Mouse (Mus musculus) intestine, embryonic 16.5 days (tissue): ENCODE results near the gene Kel. TPM values are rescaled to one million over a fixed set of nuclear protein-coding genes. Genes with fewer than 3 reads are reported as not detected.

Source experiments
- ATAC-seq: fragments of 200-750 bp; cut with Nextera tagmentation; 2 replicates; pipeline ENCODE4 v1.8.0; 2017; ENCODE audit warnings: moderate TSS enrichment, moderate library complexity
- H3K27ac ChIP-seq: fragments of 300-500 bp; sonication (generic); 2 replicates; pipeline ENCODE4 v1.5.1; 2014; ENCODE audit warnings: mild to moderate bottlenecking, low read length
- H3K27me3 ChIP-seq: fragments of 300-500 bp; sonication (generic); replicated peaks from 2 replicates; pipeline ENCODE4 v1.6.1; 2014; ENCODE audit warnings: low read length, control low read depth, mixed read lengths; ENCODE audit not compliant: control insufficient read depth, insufficient read depth
- H3K36me3 ChIP-seq: fragments of 300-500 bp; sonication (generic); 2 replicates; pipeline ENCODE4 v1.6.1; 2014; ENCODE audit warnings: low read length, control low read depth; ENCODE audit not compliant: control insufficient read depth, insufficient read depth
- H3K4me1 ChIP-seq: fragments of 300-500 bp; sonication (generic); 2 replicates; pipeline ENCODE4 v1.6.1; 2014; ENCODE audit warnings: low read length, control low read depth, mixed read lengths; ENCODE audit not compliant: control insufficient read depth, insufficient read depth
- H3K4me2 ChIP-seq: fragments of 300-500 bp; sonication (generic); 2 replicates; pipeline ENCODE4 v1.6.1; 2014; ENCODE audit warnings: low read depth, low read length, control low read depth
- H3K4me3 ChIP-seq: fragments of 300-500 bp; sonication (generic); 2 replicates; pipeline ENCODE4 v1.5.1; 2014; ENCODE audit warnings: mild to moderate bottlenecking, low read length
- H3K9ac ChIP-seq: fragments of 300-500 bp; sonication (generic); 2 replicates; pipeline ENCODE4 v1.6.1; 2014; ENCODE audit warnings: low read depth, low read length
- H3K9me3 ChIP-seq: fragments of 300-500 bp; sonication (generic); 2 replicates; pipeline ENCODE4 v1.6.1; 2016; ENCODE audit warnings: low read length, control low read depth; ENCODE audit not compliant: control insufficient read depth
- WGBS: fragments of 180-500 bp; shearing (Covaris S2); extraction: QIAGEN DNeasy Blood & Tissue Kit; methylation state at CpG from one replicate; pipeline ENCODE4 v1.1.7; 2014; 5-methylcytosine and 5-hydroxymethylcytosine counted together
- polyA plus RNA-seq: library from polyadenylated mRNA; unstranded; fragments of >200 nt; fragmentation: Nextera tagmentation; extraction: Ambion mirVana; gene quantifications from 2 replicates; pipeline ENCODE4 v1.2.1, GENCODE M21; 2015

Kel gene
- polyA plus RNA-seq, 1 experiment from 2014 or later = 5.5 TPM

GRCm38 (mm10) chr6:41701245-41701644 is 2.9 kb downstream of the Kel start:
- Histone ChIP-seq H3K9me3 (no peaks in the 10 kb centered on the region), H3K27me3 (no peaks in the 10 kb centered on the region), H3K4me2 (no peak overlapping the region), H3K9ac (no peak overlapping the region), H3K27ac (no peak overlapping the region), H3K4me3 (no peak overlapping the region), H3K4me1 (no peaks in the 10 kb centered on the region), H3K36me3 (no peaks in the 10 kb centered on the region)
- no peak for ATAC-seq
- WGBS = 61% methylated on average over 1 of the region's 1 CpGs

- Histone ChIP-seq H3K27me3 (no peaks in the 10 kb centered on the region), H3K4me2 (no peak overlapping the region), H3K4me3 (no peak overlapping the region), H3K27ac (no peak overlapping the region), H3K4me1 (no peaks in the 10 kb centered on the region), H3K9ac (no peak overlapping the region), H3K9me3 (no peaks in the 10 kb centered on the region), H3K36me3 (no peaks in the 10 kb centered on the region)
- no peak for ATAC-seq
- 92% methylated on average over 1 of the region's 1 CpGs for WGBS
Measured at GRCm38 (mm10) chr6:41694407-41694806, 9.7 kb downstream of the Kel start.

GRCm38 (mm10) chr6:41692200-41692599 is 11.9 kb downstream of the Kel start:
- no peak for ATAC-seq
- H3K27me3 ChIP-seq = no peaks in the 10 kb centered on the region

GRCm38 (mm10) chr6:41685596-41685995 is 18.5 kb downstream of the Kel start:
- H3K4me1 ChIP-seq = no peaks in the 10 kb centered on the region
- H3K9me3 ChIP-seq = no peaks in the 10 kb centered on the region
- no peak overlapping the region for H3K27ac ChIP-seq
- 81% methylated on average over 3 of the region's 3 CpGs for WGBS
- no peak overlapping the region for H3K9ac ChIP-seq
- H3K4me3 ChIP-seq = no peak overlapping the region
- no peaks in the 10 kb centered on the region for H3K27me3 ChIP-seq
- no peak overlapping the region for H3K4me2 ChIP-seq
- no peak for ATAC-seq
- no peaks in the 10 kb centered on the region for H3K36me3 ChIP-seq

More at GRCm38 (mm10) chr6:41692200-41692599, 11.9 kb downstream of the Kel start:
- Histone ChIP-seq H3K4me2 (no peak overlapping the region), H3K9ac (no peak overlapping the region), H3K27ac (no peak overlapping the region), H3K9me3 (no peaks in the 10 kb centered on the region), H3K36me3 (no peaks in the 10 kb centered on the region), H3K4me3 (no peak overlapping the region), H3K4me1 (no peaks in the 10 kb centered on the region)

- Histone ChIP-seq H3K4me2 (no peak overlapping the region), H3K27ac (no peak overlapping the region), H3K4me3 (no peak overlapping the region), H3K9ac (no peak overlapping the region), H3K9me3 (no peaks in the 10 kb centered on the region), H3K36me3 (no peaks in the 10 kb centered on the region), H3K27me3 (no peaks in the 10 kb centered on the region), H3K4me1 (no peaks in the 10 kb centered on the region)
- ATAC-seq = no peak
- 74% methylated on average over 5 of the region's 5 CpGs for WGBS
Measured at GRCm38 (mm10) chr6:41684911-41685310, 19.2 kb downstream of the Kel start.

GRCm38 (mm10) chr6:41684131-41684530 is 20.0 kb downstream of the Kel start, which contains the start of gene Llcfc1:
Gene Llcfc1 (plus strand): TSS chr6:41684431.
- Histone ChIP-seq H3K36me3 (no peaks in the 10 kb centered on the region), H3K4me2 (no peak within 1 kb of the TSS), H3K4me3 (no peak within 1 kb of the TSS), H3K27ac (no peak within 1 kb of the TSS), H3K9ac (no peak within 1 kb of the TSS), H3K27me3 (no peaks in the 10 kb centered on the region), H3K4me1 (no peaks in the 10 kb centered on the region), H3K9me3 (no peaks in the 10 kb centered on the region)
- 79% methylated on average over 2 of the region's 2 CpGs for WGBS
- no peak for ATAC-seq

GRCm38 (mm10) chr6:41681656-41682055 is 22.5 kb downstream of the Kel start:
- peak; percentile 48; the same call in 1 of the 2 replicates for ATAC-seq

GRCm38 (mm10) chr6:41680669-41681068 is 23.5 kb downstream of the Kel start, which contains the start of gene Trpv5:
Gene Trpv5 (minus strand): TSS chr6:41680769.
- WGBS = 75% methylated on average over 1 of the region's 1 CpGs
- Histone ChIP-seq H3K9me3 (no peaks in the 10 kb centered on the region), H3K27me3 (no peaks in the 10 kb centered on the region), H3K27ac (no peak within 1 kb of the TSS), H3K4me1 (no peaks in the 10 kb centered on the region), H3K4me2 (no peak within 1 kb of the TSS), H3K9ac (no peak within 1 kb of the TSS), H3K4me3 (no peak within 1 kb of the TSS), H3K36me3 (no peaks in the 10 kb centered on the region)
- no peak for ATAC-seq

More at GRCm38 (mm10) chr6:41681656-41682055, 22.5 kb downstream of the Kel start:
- no peak overlapping the region for H3K4me2 ChIP-seq
- no peak overlapping the region for H3K27ac ChIP-seq
- no peaks in the 10 kb centered on the region for H3K9me3 ChIP-seq
- WGBS = 64% methylated on average over 5 of the region's 5 CpGs
- H3K4me1 ChIP-seq = no peaks in the 10 kb centered on the region
- H3K9ac ChIP-seq = no peak overlapping the region
- H3K4me3 ChIP-seq = no peak overlapping the region
- H3K27me3 ChIP-seq = no peaks in the 10 kb centered on the region
- no peaks in the 10 kb centered on the region for H3K36me3 ChIP-seq

- Histone ChIP-seq H3K4me3 (no peak overlapping the region), H3K9ac (no peak overlapping the region), H3K4me2 (no peak overlapping the region), H3K27ac (no peak overlapping the region), H3K4me1 (no peaks in the 10 kb centered on the region), H3K27me3 (no peaks in the 10 kb centered on the region), H3K36me3 (no peaks in the 10 kb centered on the region), H3K9me3 (no peaks in the 10 kb centered on the region)
- 89% methylated on average over 2 of the region's 2 CpGs for WGBS
- no peak for ATAC-seq
Measured at GRCm38 (mm10) chr6:41676530-41676929, 27.6 kb downstream of the Kel start.

- 30% methylated on average over 2 of the region's 2 CpGs for WGBS
- no peak overlapping the region for H3K4me3 ChIP-seq
- H3K9me3 ChIP-seq = no peaks in the 10 kb centered on the region
- H3K27me3 ChIP-seq = no peaks in the 10 kb centered on the region
- no peak overlapping the region for H3K27ac ChIP-seq
- no peak overlapping the region for H3K9ac ChIP-seq
- no peaks in the 10 kb centered on the region for H3K36me3 ChIP-seq
- no peaks in the 10 kb centered on the region for H3K4me1 ChIP-seq
- peak; percentile 66 for ATAC-seq
- H3K4me2 ChIP-seq = no peak overlapping the region
Measured at GRCm38 (mm10) chr6:41662320-41662719, 41.8 kb downstream of the Kel start.
